8 mouse cellular contexts compared by ENCODE assay signal in genomic region chr2:163101646-163102203, GRCm38 (mm10). TPM values are rescaled to one million over a fixed set of nuclear protein-coding genes. Genes with fewer than 3 reads are reported as not detected.
DNase-seq lines count a peak whose midpoint lies in the region; ATAC-seq and TF ChIP-seq lines count a peak whose summit lies in the region.

No protein-coding gene starts in this region.

- 0 out of 2 replicates have a peak, but pooled peaks have one; percentile 41 for ATAC-seq in erythroblast, adult 5-6 weeks (replicated peaks; ENCODE audit: low FRiP score, poor library complexity, severe bottlenecking)
- peak; percentile 66 for ATAC-seq in megakaryocyte, adult 5-6 weeks (ENCODE audit: poor library complexity, severe bottlenecking)
- ATAC-seq in megakaryocyte-erythroid progenitor cell, adult 5-6 weeks (replicated peaks; ENCODE audit: low FRiP score, low TSS enrichment, poor library complexity, severe bottlenecking) = no peak; the same call in 1 of the 2 replicates

- DNase-seq in ES-E14 (ENCODE audit: low read depth, low spot score) = no peak
- peak; percentile 64 to 74 for DNase-seq in adrenal gland, postnatal 36 days
- peak; percentile 11 for DNase-seq in heart, postnatal 25 days (ENCODE audit: low spot score)
- DNase-seq in layer of hippocampus, postnatal 25 days (ENCODE audit: extremely low spot score in 1 of 2, low spot score in 1 of 2) = peak; percentile 67 to 89
- DNase-seq in skeletal muscle tissue, adult 2 months (ENCODE audit: low read depth, low spot score) = peak; percentile 13

- no peaks in the 10 kb centered on the region for H3K36me3 ChIP-seq in ES-E14 (ENCODE audit: control insufficient read depth, insufficient read depth, low read length, poor library complexity, severe bottlenecking)

- H3K27ac ChIP-seq in ES-E14 (ENCODE audit: insufficient read depth, low read depth, low read length, poor library complexity, severe bottlenecking) = no peak overlapping the region

- intact Hi-C loops in heart, postnatal 25 days (cut with DNase I) = loop anchor here (1.0 to 2.0 kb wide), 2 partner anchors 229 to 301 kb away; no protein-coding TSS in a partner anchor

- no peak overlapping the region for H3K9ac ChIP-seq in ES-E14 (ENCODE audit: insufficient read depth, low read depth, low read length, poor library complexity, severe bottlenecking)

- peaks cover 0 to 6% of the 10 kb centered on the region in 2 experiments; a peak in 1 of 4 replicates for H3K4me1 ChIP-seq in ES-E14 (ENCODE audit: control insufficient read depth in 2 of 2, insufficient read depth in 2 of 2, low read length in 2 of 2, poor library complexity in 1 of 2)

- no peaks in the 10 kb centered on the region for H3K9me3 ChIP-seq in ES-E14 (ENCODE audit: control insufficient read depth, insufficient read depth, low read depth, low read length)

- in situ Hi-C loops in ES-E14 (cut with MboI; ENCODE audit: low sequenced_read_pairs in 2 of 2, unreplicated experiment in 2 of 2) = loop anchor here in 1 of 2 experiments (10.0 kb wide), 1 partner anchor 233 kb away; no protein-coding TSS in a partner anchor

- no peak overlapping the region for H3K4me3 ChIP-seq in ES-E14 (ENCODE audit: insufficient read depth in 1 of 2, low read depth in 1 of 2, low read length in 2 of 2, poor library complexity in 1 of 2, severe bottlenecking in 1 of 2)

TF ChIP-seq in ES-E14, 5 proteins besides CTCF, POLR2A, EP300 and RAD21:
- TF ChIP-seq HCFC1 (IDR thresholded peaks at IDR 0.05; ENCODE audit: borderline replicate concordance, insufficient read depth, low read length) = no peak
- TF ChIP-seq CHD2 (IDR thresholded peaks at IDR 0.05; ENCODE audit: low read depth, low read length) = no peak
- peak; percentile 57; the same call in 1 of the 2 replicates for TF ChIP-seq ZC3H11A (IDR thresholded peaks at IDR 0.05; ENCODE audit: borderline replicate concordance, low read depth, low read length)
- TF ChIP-seq MAFK (IDR thresholded peaks at IDR 0.05; ENCODE audit: insufficient read depth, low read depth, low read length) = no peak

RNA-seq across cellular contexts. Expression of gene Gtsf1l, which starts 14.1 kb away (rescaled TPM):
- total RNA-seq in ES-E14 (2012; rRNA removed) = 25.7 and 30.8 TPM in 2 replicates
- not detected for total RNA-seq in adrenal gland, postnatal 36 days (2021)
- 2.9 TPM in 1 of 2 replicates, not detected in the other for total RNA-seq in erythroblast, adult 5-6 weeks (2015; ENCODE audit: low replicate concordance)
- not detected in 2 replicates for total RNA-seq in erythroblast, adult 5-6 weeks (2017; ENCODE audit: low replicate concordance)
- not detected for total RNA-seq in heart, postnatal 25 days (2021)
- not detected for total RNA-seq in layer of hippocampus, postnatal 25 days (2021)
- total RNA-seq in megakaryocyte, adult 5-6 weeks (2015) = not detected in 2 replicates
- total RNA-seq in megakaryocyte, adult 5-6 weeks (2017) = not detected in 2 replicates
- not detected in 2 replicates for total RNA-seq in megakaryocyte-erythroid progenitor cell, adult 5-6 weeks (2014; fragmentation: Nextera tagmentation)
- total RNA-seq in megakaryocyte-erythroid progenitor cell, adult 5-6 weeks (2017) = not detected in 2 replicates

RNA-seq across cellular contexts. Expression of gene Mybl2, which starts 47.2 kb away (rescaled TPM):
- total RNA-seq in ES-E14 (2012; rRNA removed) = 281 and 391 TPM in 2 replicates
- 1 to 10 TPM; 1.9 to 2.0 TPM for total RNA-seq in adrenal gland, postnatal 36 days (2021)
- total RNA-seq in erythroblast, adult 5-6 weeks (2015; ENCODE audit: low replicate concordance) = 9.2 and 22.2 TPM in 2 replicates
- total RNA-seq in erythroblast, adult 5-6 weeks (2017; ENCODE audit: low replicate concordance) = 35.9 and 65.1 TPM in 2 replicates
- under 1 TPM; 0.62 to 0.89 TPM for total RNA-seq in heart, postnatal 25 days (2021)
- 1 to 10 TPM; 1.3 to 2.1 TPM for total RNA-seq in layer of hippocampus, postnatal 25 days (2021)
- total RNA-seq in megakaryocyte, adult 5-6 weeks (2015) = 9.0 and 13.6 TPM in 2 replicates
- 21.9 and 33.7 TPM in 2 replicates for total RNA-seq in megakaryocyte, adult 5-6 weeks (2017)
- 52.7 and 60.8 TPM in 2 replicates for total RNA-seq in megakaryocyte-erythroid progenitor cell, adult 5-6 weeks (2014; fragmentation: Nextera tagmentation)
- 22.3 and 33.9 TPM in 2 replicates for total RNA-seq in megakaryocyte-erythroid progenitor cell, adult 5-6 weeks (2017)
